Mouse (Mus musculus) heart, adult 2 months (tissue): ENCODE measurements around the gene Per3.

Experiments
- CTCF ChIP-seq: fragments of 200-600 bp; IDR thresholded peaks from 2 replicates; pipeline ENCODE4 v1.8.1; 2022; ENCODE audit warnings: antibody characterized with exemption, mild to moderate bottlenecking, moderate library complexity
- POLR2A ChIP-seq: fragments of 200-500 bp; IDR thresholded peaks from 2 replicates; pipeline ENCODE4 v1.6.1; 2011; ENCODE audit warnings: mild to moderate bottlenecking, low read depth, low read length, control low read depth; ENCODE audit not compliant: insufficient read depth

DNA sequence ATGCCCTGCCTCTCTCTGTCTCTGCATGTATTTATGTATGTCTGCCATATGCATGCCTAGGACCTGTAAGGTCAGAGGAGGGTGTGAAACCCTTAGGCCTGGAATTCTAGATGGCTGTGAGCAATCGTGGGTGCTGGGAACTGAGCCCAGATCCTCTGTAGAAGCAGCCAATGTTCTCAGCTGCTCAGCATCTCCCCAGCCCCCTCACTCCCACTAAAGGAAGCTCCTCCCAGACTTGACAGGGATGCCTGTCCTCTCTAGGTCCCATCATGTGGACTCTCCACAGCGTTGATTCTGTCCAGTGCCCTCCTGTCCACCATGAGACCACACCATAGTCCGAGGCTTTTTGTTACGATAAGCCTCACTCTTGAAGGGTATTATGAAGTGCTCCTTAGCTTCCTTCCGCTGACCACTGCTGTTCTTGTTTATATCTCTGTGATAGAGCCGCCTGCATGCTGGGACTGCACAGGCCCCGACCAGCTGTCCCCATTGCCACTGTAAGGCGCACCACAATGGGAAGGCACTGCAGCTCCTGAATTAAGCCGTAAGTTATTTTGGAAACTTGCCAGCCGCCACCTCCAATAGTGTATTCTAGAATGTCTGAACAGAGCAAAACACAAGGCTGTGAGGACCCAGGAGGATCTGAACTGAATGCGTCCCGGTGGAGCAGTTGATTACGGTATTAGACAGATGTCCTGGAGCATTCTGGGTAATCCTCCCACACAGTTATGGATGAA is 87.9 kb downstream of the Per3 start:
- TF ChIP-seq POLR2A (no peak), CTCF (no peak)
